Mouse (Mus musculus) ZHBTc4 (cell line): Measurements from ENCODE around the gene Ano10.

Source experiments
- DNase-seq: peaks from one replicate; pipeline ENCODE4 v3.0.0-alpha.2; 2011; ENCODE audit warnings: low read depth, low spot score

Gene Ano10

DNA sequence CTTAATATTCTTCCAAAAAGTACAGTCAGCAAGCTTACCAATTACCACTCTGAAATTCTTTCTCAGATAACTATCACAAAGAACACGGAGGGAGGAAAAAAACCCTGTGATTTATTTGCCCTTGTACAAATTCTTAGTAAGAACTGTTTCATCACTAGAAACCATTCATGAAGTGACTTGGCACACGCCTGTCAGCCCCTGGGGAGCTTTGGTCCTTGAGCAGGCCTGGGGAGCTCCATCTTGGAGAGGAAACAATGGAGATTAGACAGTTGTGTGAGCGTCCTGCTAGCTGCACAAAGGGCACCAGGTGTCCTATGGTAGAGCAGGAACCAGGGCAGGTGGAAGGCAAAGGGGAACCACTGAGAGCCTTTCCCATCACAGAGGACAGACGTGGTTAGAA is 48.8 kb downstream of the Ano10 start:
- no peak for DNase-seq

DNA sequence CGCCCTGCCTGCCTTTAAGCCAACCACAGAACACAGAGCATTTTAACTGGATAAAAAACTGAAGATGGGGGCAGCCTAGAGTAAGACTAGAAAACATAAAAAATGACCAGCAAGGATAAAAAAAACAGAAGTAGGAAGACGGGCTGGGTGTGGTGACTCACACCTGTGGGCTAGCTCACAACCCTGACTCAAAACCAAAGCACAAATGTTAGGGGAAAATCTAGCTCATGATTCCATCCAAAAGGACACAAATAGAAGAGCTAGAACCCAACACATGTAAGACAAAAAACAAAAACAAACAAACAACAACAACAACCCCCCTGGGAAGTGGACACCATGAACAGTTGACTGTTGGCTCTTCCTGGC is 49.4 kb downstream of the Ano10 start:
- no peak for DNase-seq

DNA sequence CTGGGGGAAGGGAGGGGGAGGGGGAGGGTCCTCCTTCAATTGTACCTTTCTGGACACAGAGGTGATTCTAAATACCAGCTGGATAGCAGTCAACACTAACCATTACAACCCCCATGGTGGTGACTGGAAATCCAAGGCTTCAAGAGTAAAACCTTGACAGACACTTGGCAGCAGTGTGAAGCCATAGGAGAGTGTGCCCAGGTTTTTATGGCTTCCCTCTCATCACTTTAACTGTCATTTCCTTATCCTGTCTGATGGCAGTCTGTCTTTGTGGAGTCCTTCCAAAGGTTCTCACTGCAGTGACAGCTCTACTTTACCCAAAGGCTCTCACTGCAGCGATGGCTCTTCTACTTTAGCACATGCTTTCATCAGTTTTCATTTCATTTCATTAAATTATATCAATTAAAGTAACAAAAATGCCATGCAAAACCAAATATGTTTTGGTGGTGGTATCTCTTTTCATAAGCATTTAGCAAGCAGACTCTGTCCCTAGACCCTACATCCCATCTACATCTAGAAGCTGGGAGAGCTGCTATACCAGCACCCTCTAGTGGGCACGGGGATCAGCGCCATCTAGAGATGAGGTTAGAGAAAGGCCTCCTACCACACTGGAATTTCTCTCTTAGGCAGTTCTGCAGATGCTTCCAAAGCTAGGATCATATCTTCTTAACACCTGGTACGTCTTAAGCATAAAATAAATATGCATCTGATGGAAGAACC is 50.0 kb downstream of the Ano10 start:
- peak; percentile 55 for DNase-seq

DNA sequence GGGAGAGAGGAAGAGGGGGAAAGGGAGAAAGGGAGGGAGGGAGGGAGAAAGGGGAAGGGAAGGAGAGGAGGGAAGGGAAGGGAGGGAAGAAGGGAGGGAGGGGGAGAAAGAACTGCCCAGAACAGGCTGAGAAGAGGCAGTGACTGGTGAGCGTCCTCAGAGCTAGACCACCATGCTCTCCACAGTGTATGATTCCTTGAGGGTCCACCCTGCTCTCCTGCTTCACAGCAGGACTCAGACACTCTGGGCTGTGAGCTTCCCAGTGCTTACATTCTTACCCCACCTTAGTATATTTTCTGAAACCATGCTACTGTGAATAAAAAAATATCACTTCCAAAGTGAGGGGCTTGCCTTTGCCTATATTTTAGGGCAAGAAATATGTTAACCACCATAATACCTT is 50.9 kb downstream of the Ano10 start:
- no peak for DNase-seq

DNA sequence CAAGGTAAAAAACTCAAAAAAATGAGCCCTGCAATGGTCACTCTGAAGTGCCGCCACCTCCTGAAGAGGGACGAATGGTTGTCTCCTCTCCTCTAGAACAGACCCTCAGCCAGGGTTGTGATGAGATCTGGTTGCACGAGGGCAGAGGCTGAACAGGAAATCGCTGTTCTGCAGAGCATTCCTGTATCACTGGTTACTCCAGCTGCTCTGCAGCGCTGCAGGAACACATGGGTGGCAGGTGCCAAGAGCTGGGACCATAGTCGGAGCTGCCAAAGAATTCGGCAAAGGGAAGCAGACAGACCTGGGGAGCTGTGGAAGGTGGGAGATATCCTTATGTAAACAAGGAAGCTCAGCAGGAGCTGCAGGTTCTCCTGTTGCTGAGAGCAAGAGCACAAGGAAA is 51.4 kb downstream of the Ano10 start:
- DNase-seq, result no peak

DNA sequence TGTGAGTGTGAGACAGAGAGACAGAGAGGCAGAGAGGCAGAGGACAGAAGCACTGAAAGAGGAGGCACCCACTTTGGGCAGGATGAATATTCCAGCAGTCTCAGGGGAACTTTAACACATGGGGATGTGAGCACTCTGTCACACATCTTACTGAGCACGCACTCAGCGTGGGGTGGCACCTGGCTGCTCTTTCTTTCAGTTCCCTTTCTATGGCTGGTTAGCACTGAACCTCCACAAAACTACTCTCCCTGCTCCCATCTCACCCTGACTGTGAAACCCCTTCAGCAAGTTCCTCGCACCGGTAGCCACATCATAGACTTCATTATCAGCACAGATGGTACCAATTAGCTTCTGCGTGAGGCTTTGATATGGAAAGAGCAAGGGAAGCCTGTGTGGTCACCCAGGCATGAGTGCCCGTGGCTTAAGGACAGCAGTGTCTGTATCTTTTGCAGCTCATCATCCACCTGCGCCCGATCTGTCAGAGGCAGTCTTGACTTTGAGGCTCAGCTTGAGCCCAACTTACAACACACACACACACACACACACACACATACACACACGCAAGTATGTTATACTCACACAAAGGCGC is 52.3 kb downstream of the Ano10 start:
- DNase-seq, result no peak

DNA sequence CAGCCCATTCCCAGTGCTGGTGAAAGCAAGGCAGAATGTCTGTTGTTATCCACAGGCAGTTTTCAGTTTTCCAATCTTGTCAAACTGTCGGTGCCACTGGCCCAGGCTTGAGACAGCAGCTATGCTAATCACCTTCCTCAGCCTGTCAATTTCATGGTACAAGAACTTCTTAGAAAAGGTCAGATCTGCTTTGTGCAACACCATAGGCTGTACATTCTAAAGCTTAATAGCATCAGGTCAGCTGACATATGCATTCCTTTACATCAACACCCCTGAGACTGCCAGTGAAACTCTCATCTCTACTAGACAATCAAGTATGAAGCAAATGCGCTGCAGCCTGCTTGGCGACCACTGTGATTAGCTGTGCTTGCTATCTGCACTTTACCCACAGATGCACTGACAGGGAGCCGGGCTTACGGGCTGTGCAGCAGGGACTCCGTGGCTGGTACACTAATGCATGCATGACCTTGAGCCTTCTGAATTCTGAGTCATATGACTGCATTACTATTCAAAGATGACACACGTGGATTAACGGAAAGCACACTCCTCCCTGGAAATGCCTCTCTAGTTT is 53.5 kb downstream of the Ano10 start:
- no peak for DNase-seq

DNA sequence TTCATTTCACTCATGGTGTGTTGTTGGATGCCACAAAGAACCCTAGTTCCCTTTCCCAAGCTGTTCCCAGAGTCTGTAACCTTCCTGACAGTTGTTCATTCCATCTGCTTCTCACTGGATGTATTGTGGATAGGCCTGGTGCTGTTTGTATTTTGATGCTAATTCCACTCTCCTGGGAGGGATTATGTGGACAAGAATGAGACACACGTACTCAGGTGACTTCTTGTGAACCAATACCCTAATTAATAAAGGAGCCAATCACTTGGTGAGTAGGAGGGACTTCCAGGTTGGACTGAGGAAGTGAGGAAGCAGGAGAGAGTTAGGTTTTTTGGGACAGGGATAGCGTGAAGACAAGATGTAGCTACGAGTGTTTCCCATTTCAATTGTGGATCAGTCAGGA is 59.5 kb downstream of the Ano10 start:
- DNase-seq, result peak; percentile 70

DNA sequence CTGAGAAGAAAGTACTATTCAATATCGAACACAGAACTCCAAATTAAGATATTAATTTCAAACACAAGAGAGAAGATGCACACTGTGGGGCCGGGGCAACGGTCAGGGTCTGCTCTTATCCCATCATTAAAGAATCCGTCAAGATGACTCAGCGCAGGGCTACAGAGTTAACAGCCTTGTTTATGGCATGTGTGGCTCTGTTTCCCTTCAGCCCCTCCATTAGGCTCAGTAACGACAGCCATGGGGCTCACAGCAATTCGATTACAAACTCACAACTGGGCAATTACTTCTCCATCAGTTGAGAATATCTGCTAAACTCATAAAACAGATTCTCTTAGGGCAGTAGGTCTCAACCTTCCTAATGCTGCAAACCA is 60.3 kb downstream of the Ano10 start:
- DNase-seq, result no peak

DNA sequence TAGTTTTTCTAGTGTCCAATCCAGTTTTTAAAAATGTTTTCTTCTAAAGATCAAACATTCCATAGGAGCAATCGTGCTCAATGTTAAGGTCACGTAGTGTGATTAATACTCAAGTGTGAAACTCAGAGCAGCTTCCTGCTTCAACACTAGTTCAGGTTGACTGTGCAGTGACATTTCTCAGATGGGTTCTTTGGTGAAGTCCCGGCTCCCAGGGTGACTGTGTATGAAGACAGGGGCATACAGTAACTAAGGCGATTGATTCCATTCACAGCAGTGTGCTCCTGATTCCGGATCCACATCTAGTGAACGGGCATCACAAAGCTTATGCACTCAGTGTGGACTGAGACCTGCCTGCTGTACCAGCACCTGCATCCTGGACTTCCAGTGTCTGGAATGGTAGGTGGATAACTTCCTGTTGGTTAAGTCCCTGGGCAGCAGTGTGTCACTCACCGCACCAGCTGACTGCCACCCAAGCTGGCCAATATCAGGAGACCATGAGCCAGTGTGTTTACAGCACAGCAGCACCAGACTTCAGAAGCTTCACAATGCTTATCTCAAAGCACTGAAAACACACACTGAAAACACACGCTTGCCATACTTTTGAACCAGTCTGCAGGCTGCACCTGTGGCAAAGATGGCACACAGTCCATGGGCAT is 60.8 kb downstream of the Ano10 start:
- DNase-seq, result no peak

DNA sequence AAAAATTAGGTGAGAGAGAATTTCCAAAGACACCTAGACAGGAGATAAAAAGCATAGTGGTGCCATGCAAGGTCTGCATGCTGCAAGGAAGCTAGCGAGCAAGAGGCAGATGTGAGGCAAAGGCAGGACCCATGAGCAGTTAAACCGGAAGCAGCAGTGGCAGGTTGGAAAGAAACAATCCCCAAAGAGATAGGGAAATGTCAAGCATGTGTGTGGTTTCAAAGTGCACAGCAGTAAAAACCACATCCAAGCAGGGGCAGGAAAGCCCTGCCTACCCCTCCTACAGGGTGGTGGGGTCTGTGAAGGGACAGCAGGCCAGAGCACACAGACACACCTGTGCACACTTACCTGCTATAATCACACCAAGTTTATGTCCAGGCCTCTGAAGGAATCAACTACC is 61.3 kb downstream of the Ano10 start:
- no peak for DNase-seq

DNA sequence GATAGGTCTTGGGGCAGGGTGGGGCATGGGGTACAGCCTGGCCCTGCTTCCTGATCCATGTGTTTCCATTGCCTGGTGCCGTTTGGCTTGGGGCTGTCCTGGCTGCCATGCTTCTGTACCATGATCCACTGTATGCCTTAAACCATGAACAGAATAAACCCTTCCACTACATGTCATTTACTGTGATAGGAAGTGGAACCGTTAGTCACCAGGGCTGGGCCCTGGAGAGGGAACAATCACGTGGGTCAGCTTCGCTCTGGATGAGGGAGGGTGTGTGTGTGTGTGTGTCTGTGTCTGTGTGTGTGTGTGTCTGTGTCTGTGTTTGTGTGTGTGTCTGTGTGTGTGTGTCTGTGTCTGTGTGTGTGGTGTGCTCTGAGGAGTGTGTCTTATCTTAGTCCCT is 63.5 kb downstream of the Ano10 start:
- no peak for DNase-seq

DNA sequence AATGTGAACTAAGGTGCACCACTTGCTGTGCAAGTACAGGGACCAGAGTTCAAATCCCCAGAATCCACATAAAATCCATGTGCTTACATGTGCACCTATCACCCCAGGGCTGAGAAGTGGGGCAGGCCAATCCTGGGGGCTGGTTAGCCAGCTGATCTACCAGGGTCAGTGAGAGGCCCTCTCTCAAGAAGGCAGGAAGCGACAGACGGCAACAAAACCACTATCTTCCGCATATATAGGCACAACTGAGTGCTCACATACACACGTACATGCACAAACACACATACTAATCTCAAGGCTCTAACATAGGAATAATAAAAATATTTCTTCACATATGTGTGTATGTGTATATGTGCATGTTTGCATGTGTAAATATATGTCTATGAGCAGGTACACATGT is 67.8 kb downstream of the Ano10 start:
- DNase-seq, result no peak

DNA sequence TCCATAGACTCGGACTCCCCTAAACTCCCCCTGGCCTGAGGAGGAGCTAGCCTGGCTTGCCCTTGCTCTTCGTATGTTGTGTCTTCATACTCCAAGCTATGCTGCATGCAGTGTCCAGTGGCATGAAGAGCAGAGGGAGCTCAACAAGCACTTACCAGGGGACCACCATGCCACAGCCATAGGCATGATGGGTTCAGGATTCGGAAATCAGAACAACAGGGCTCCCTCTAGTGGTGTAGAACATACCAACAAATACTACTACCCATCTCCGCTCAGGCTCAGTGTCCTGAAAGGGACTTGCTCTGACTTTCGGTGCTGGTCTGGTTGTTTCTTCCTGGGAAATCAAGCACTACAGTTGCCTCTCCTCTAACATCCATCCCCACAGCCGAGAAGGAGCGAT is 68.9 kb downstream of the Ano10 start:
- DNase-seq, result peak; percentile 70

DNA sequence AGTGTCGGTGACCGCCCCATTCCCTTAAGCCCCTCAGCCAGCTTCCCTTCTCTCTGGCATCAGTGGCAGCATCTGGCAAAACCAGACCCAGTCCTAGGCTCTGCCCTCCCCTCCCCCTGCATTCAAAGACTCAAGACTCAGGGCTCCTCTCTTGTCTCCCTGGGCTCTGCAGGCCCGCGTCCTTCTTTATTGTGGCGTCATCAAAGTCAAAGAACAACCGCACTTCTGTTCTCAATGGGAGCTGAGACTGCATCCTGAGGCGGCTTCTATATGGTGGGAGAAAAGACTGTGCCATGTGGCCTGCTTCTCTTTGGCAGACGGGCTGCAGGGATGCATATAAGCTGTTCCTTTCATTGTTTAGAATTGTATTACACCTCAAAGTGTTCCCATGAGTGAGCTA is 71.2 kb downstream of the Ano10 start:
- no peak for DNase-seq

DNA sequence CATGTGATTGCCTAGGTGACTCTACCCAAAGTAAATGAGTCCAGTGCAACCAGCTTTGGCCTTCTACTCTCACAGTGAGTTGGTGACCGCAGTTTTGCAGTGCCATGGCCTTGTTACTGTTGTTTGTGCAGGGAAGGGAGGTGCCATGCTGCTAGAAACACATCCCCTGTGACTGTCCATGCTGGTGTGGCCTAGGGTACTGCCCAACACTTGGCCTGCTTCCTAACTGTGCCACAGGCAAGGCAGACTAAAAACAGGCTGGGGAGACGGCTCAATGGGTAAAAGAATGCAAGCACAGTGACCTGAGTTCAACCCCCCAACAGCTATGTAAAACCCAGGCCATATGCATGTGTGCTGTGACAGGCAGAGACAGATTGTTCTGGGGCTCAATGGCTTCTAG is 74.3 kb downstream of the Ano10 start:
- DNase-seq, result no peak

DNA sequence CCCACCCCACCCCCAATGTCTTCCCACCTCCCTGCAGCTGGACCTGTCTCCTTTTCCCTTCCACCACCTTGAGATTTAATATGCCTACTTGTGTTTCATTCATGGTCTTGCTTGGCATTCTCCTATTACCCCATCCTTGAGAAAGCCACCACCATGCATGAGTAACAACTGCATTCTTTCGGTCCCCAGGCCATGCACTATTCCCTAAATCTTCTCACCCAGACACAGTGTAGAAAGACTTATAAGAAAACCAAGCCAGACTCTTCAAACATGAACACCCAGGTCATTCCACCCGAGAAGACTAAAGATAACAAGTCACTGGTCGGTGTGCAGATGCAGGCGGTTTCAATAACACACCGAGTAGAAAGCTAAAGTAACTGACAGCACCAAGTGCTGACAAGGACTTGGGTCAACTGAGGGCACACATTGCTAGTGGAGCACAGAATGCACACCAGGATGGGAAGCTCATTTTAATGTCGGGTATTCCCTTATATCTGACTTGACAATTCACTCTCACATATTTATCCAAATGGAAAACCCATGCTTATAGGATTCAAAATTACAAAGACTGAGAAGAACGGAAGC is 77.2 kb downstream of the Ano10 start:
- DNase-seq, result no peak

DNA sequence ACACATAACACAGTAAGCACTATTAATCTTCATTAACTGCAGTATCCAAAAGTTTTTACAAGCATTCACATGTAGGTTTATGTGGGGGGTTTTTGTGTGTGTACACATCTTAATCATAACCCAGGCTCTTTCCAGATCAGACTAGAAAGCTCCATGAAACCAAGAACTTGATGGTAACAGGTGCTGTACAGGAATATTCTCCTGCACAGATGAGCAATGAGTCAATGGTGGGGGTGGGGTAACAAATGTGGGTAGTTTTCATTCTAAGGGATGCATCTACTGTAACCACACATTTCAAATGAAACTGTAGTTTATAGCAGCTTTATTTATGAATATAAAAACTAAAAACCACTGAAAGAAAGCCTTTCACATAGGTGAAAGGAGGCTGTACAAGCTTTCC is 79.1 kb downstream of the Ano10 start:
- DNase-seq, result no peak

DNA sequence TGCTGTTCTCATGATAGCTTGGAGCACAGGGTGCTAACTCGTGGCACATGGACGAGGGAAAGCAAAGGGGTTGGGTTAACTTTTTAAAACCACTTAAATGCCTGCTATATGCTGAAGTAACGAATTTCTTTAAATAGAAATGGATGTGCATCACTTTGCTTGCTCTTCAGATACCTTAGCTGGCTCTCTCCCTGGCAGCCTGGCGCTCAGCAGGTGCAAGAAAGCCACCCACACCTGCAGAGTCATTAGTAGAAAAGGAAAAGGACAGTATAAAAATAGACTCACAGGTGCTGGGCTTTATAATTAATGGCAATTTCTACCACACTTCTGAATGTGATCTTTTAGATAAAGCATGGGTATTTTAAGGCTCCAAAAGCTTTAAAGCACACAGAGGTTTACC is 85.9 kb downstream of the Ano10 start:
- DNase-seq, result no peak

DNA sequence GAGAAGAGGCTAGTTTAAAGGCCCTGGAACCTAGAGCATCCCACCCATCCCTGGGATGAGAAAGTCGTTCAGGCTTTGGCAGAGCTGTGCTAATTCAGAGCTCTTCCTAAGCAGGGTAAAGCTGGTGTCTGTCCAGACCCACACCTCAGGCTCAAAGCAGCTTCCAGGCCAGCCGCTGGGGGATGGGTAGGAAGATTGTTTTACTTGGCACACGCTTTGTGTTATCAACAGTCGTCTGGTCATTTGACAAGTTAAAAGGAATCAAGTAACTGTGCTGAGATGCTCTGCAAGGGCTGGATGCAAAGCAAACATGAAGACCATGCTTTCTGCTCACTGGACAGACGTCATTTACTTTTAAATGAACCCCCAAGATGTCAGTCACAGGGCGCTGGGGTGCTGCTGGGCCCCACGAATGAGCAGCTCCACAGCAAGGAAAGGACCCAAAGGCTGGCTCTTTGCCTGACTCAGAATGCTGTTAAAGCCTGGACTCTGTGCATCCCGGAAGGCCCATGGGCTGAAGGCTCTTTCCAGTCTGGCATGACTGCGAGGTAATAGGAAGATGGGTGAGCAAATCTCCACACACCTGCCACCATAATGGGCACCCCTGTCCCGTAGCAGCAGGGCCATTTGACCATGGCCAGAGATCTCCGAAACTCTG is 88.6 kb downstream of the Ano10 start:
- no peak for DNase-seq

DNA sequence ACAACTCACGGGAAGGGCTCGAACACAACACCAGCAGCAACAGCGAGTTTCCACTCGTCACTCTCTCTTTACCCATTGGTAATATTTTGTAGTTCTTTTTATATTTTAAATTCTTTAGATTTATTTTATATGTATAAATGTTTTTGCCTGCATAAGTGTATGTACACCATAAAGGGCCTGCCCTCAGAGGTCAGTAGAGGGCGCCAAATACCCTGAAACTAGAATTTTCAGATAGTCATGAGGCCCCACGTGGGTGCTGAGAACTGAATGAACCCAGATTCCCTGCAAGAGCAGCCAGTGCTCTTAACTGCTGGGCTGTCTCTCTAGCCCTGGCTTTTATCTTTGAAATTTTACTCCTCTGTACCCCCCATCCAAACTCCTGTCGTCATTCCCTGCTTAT is 89.7 kb downstream of the Ano10 start:
- peak; percentile 76 for DNase-seq

DNA sequence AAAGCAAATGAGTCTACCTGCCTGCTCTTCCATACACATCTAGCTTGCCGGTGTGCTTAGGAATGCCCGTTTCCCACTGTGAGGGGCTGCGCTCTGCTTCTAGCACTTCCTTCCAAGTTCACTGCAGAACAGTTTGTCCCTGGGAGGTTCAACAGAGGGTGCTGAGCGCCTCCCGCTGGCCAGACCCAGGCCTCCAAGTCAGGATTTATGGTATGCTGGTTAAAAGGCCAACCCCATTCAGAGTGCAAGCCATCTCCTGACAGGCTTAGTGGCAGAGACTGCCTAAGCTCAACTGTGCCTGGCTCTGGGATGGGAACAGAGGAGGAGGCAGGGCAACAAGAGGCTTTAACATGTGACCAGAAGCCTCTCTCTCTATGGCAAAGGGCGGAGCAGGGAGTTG is 95.0 kb downstream of the Ano10 start:
- DNase-seq, result peak; percentile 89
